Mouse (Mus musculus): ENCODE results near the gene Chit1. TPM values are rescaled to one million over a fixed set of nuclear protein-coding genes. Genes with fewer than 3 reads are reported as not detected.

The Chit1 gene
- polyA plus RNA-seq, 1 experiment = not detected

DNA sequence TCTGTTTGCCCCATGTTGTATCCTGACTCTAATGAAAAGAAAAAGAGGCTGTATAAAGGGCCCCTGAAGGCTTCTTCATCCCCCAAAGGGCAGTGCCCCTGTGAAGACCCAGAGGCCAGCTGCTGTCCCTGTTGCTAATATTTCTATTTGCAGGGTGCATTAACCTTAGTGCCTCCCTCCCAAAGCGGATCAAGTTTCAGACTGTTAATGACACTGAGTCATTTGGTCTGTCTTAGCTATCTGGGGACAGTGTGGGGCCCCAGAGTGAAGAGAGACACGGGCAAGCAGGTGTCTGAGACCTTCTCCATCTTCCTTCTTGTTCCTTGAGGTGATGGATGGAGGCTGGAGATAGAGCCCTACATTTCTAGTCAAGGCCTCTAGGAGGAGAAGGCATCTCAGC is 84.1 kb downstream of the Chit1 start:
- TF ChIP-seq TAL1 (IDR thresholded peaks at IDR 0.05; ENCODE audit: low read length) (no peak), GATA1 (IDR thresholded peaks at IDR 0.05; ENCODE audit: low read length) (no peak)
- Histone ChIP-seq H3K4me3 (replicated peaks) (no peak overlapping the region), H3K27me3 (ENCODE audit: control insufficient read depth) (no peaks in the 10 kb centered on the region), H3K4me1 (ENCODE audit: control insufficient read depth) (no peaks in the 10 kb centered on the region), H3K36me3 (ENCODE audit: control insufficient read depth) (no peaks in the 10 kb centered on the region), H3K9me3 (ENCODE audit: control insufficient read depth, low read length) (no peaks in the 10 kb centered on the region)

DNA sequence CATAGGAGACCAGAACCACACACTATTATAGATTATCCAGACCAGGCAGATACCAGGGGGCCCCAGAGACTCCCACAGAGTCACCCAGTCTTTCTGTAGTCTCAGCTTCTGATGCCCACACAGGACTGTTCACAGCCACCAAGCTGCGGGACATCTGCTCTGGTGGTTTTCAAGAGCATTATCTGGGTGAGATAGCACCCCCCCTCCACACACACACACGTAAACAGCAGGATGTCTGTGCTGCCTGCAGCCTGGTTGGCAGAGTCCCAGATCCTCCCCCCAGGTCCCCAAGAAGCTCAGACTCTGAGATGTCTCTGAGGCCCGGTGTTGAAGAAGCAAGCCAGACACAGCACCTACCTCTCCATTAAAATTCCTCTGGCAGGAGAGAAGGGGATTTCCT is 84.5 kb downstream of the Chit1 start:
- H3K9me3 ChIP-seq (ENCODE audit: control insufficient read depth, low read length) = no peaks in the 10 kb centered on the region
- H3K4me3 ChIP-seq (replicated peaks) = no peak overlapping the region
- H3K27me3 ChIP-seq (ENCODE audit: control insufficient read depth) = no peaks in the 10 kb centered on the region
- H3K36me3 ChIP-seq (ENCODE audit: control insufficient read depth) = no peaks in the 10 kb centered on the region
- TF ChIP-seq TAL1 (IDR thresholded peaks at IDR 0.05; ENCODE audit: low read length) = no peak
- TF ChIP-seq GATA1 (IDR thresholded peaks at IDR 0.05; ENCODE audit: low read length) = no peak
- H3K4me1 ChIP-seq (ENCODE audit: control insufficient read depth) = no peaks in the 10 kb centered on the region

DNA sequence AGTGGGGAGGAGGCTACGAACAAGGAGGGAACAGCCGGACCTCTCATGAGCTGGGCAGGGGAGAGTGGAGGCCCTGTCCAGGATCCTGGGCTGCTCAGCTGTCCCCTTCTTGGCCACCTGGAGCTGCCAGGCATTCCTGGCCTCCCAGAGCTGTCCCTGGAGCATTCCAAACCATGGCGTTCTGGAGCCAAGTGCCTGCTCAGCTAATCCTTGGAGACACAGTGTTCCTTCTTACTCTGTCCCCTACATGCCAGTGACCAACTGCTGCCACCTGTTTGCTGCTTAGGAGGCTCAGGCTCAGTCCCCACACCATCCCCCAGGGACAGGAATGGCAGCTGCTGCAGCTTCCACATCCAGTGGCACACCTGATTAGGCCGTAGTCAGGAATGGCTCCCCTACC is 84.9 kb downstream of the Chit1 start:
- no peak overlapping the region for H3K4me3 ChIP-seq (replicated peaks)
- no peaks in the 10 kb centered on the region for H3K27me3 ChIP-seq (ENCODE audit: control insufficient read depth)
- no peaks in the 10 kb centered on the region for H3K36me3 ChIP-seq (ENCODE audit: control insufficient read depth)
- TF ChIP-seq TAL1 (IDR thresholded peaks at IDR 0.05; ENCODE audit: low read length) (no peak), GATA1 (IDR thresholded peaks at IDR 0.05; ENCODE audit: low read length) (no peak)
- no peaks in the 10 kb centered on the region for H3K9me3 ChIP-seq (ENCODE audit: control insufficient read depth, low read length)
- no peaks in the 10 kb centered on the region for H3K4me1 ChIP-seq (ENCODE audit: control insufficient read depth)

DNA sequence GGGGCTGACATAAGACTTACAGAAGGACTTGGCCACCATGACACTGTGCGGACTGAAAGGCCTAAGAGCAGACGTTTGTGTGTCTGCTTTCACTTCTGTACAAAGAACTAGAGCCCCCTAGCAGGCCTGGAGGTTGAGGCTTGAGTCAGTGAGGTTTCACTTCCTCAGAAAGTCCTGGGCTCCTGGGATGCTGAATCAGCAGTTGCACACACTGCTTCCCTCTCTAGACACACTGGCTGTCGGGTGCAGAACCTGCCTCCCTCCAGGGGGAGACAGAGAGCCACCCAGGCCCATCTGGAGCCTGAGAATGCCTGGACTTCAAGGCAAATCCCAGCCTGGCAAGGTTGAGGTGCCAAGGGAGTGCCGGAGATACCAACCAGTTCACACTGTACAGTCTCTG is 85.3 kb downstream of the Chit1 start:
- Histone ChIP-seq H3K4me3 (replicated peaks) (no peak overlapping the region), H3K4me1 (ENCODE audit: control insufficient read depth) (no peaks in the 10 kb centered on the region)

DNA sequence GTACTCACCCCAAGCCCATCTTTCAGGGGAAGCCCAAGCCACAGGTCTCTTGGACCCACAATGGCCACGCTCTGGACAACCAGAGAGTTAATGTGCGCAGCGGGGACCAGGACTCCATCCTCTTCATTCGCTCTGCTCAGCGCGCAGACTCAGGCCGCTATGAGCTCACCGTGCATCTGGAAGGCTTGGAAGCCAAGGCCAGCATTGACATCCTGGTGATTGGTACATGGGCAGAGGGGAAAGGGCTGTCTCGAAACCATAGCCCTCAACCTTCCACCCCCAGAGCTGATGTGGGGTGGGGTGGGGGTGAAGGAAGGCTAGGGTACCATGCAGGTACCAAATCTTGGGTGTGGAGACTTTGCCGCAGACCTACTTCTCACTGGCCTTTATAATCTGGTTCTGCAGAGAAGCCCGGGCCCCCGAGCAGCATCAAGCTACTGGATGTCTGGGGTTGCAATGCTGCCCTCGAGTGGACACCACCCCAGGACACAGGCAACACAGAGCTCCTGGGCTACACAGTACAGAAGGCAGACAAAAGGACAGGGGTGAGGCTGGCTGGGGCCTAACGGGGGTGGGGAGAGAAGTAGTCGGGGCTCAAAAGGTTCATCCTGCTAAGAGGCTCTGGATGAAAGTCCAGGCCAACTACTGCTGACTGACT is 86.4 kb downstream of the Chit1 start:
- Histone ChIP-seq H3K4me3 (replicated peaks) (no peak overlapping the region), H3K4me1 (ENCODE audit: control insufficient read depth) (no peaks in the 10 kb centered on the region), H3K27me3 (ENCODE audit: control insufficient read depth) (no peaks in the 10 kb centered on the region), H3K36me3 (ENCODE audit: control insufficient read depth) (no peaks in the 10 kb centered on the region), H3K9me3 (ENCODE audit: control insufficient read depth, low read length) (no peaks in the 10 kb centered on the region)
- TF ChIP-seq GATA1 (IDR thresholded peaks at IDR 0.05; ENCODE audit: low read length) (no peak), TAL1 (IDR thresholded peaks at IDR 0.05; ENCODE audit: low read length) (no peak)

More for the DNA sequence above, 85.3 kb downstream of the Chit1 start:
- Histone ChIP-seq H3K27me3 (ENCODE audit: control insufficient read depth) (no peaks in the 10 kb centered on the region), H3K36me3 (ENCODE audit: control insufficient read depth) (no peaks in the 10 kb centered on the region), H3K9me3 (ENCODE audit: control insufficient read depth, low read length) (no peaks in the 10 kb centered on the region)
- TF ChIP-seq GATA1 (IDR thresholded peaks at IDR 0.05; ENCODE audit: low read length) = no peak
- TF ChIP-seq TAL1 (IDR thresholded peaks at IDR 0.05; ENCODE audit: low read length) = no peak

DNA sequence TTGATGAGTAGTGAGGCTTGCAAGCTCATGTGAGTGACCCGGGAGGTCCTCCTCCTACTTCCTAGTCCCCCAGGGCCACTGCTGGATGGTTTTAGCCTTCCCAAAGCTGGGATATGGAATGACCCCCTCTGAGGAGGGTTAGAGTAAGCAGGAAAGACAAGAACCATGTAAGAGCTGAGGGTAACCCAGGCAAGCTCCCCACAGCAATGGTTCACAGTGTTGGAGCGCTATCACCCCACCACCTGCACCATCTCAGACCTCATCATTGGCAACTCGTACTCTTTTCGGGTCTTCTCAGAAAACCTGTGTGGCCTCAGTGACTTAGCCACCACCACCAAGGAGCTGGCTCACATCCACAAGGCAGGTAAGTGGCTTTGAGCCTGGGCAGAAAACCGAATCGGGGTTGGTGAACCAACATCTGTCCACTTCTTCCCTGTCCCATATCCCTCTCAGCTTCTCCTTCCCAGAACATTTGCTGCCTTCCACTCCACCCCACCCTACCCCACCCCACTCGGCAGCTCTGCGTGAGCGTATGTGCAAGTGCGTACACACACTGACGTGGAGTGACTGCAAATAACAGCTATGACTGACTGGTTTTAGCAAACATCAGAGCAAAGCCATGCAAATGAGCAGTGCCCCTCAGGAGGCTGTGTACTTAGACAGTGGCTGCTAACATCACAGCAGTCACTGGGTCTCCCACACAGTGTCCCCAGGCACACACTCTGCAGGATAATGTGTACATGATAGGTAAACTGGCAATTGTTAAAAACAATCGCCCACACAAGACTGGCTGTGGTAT is 87.4 kb downstream of the Chit1 start:
- Histone ChIP-seq H3K9me3 (ENCODE audit: control insufficient read depth, low read length) (no peaks in the 10 kb centered on the region), H3K4me3 (replicated peaks) (no peak overlapping the region), H3K36me3 (ENCODE audit: control insufficient read depth) (no peaks in the 10 kb centered on the region), H3K27me3 (ENCODE audit: control insufficient read depth) (no peaks in the 10 kb centered on the region), H3K4me1 (ENCODE audit: control insufficient read depth) (no peaks in the 10 kb centered on the region)
- TF ChIP-seq GATA1 (IDR thresholded peaks at IDR 0.05; ENCODE audit: low read length) = no peak
- TF ChIP-seq TAL1 (IDR thresholded peaks at IDR 0.05; ENCODE audit: low read length) = no peak

DNA sequence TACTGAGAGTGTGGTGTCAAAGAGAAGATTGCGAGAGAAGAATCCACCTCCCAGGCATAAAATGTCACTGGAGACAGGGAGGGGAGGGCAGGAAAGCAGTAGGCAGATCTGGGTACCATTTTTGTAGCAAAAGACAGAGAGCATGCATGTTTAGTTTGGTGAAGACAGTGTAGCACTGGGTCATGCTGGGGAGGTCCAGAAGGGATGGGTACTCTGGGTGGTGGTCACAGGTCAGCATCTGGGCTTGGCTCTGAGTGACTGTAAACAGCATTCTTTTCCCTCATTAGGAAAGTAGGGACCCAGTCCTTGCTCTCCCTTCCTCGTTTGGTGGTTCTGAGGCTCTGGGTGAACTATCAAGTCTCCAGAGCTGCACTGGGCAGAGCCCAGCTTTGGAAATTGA is 89.4 kb downstream of the Chit1 start:
- Histone ChIP-seq H3K36me3 (ENCODE audit: control insufficient read depth) (no peaks in the 10 kb centered on the region), H3K4me3 (replicated peaks) (no peak overlapping the region), H3K27me3 (ENCODE audit: control insufficient read depth) (no peaks in the 10 kb centered on the region), H3K9me3 (ENCODE audit: control insufficient read depth, low read length) (no peaks in the 10 kb centered on the region), H3K4me1 (ENCODE audit: control insufficient read depth) (peaks cover 3% of the 10 kb centered on the region)
- TF ChIP-seq GATA1 (IDR thresholded peaks at IDR 0.05; ENCODE audit: low read length) (no peak), TAL1 (IDR thresholded peaks at IDR 0.05; ENCODE audit: low read length) (no peak)

Other genes with a start within 250 kb of the Chit1 start
- not detected in 2 replicates for gene Optc, start 203.2 kb upstream of the Chit1 start, polyA plus RNA-seq (2012)
- gene Prelp, start 189.8 kb upstream of the Chit1 start, polyA plus RNA-seq (2012) = not detected in 2 replicates
- not detected in 2 replicates for gene Fmod, start 74.0 kb upstream of the Chit1 start, polyA plus RNA-seq (2012)
- 13.2 and 14.8 TPM in 2 replicates for gene Btg2, start 32.1 kb upstream of the Chit1 start, polyA plus RNA-seq (2012)
- gene Chil1, start 70.9 kb downstream of the Chit1 start, polyA plus RNA-seq (2012) = not detected in 2 replicates
- gene Mybph, start 82.2 kb downstream of the Chit1 start, polyA plus RNA-seq (2012) = not detected in 2 replicates
- gene Adora1, start 124.2 kb downstream of the Chit1 start, polyA plus RNA-seq (2012) = not detected in 2 replicates
- not detected in 2 replicates for gene Myog, start 178.7 kb downstream of the Chit1 start, polyA plus RNA-seq (2012)
- gene Ppfia4, start 221.7 kb downstream of the Chit1 start, polyA plus RNA-seq (2012) = 0.03 and 0.08 TPM in 2 replicates